Mouse (Mus musculus) ovary, adult 10 weeks (tissue): ENCODE measurements around the gene Mutyh. TPM values are rescaled to one million over a fixed set of nuclear protein-coding genes. Genes with fewer than 3 reads are reported as not detected.

Source experiments
- polyA plus RNA-seq: library from polyadenylated mRNA; stranded (reverse); fragments of 350-450 nt; fragmentation: Illumina TruSeq; extraction: RNeasy Lipid Tissue Mini Kit (QIAGEN cat#74804); gene quantifications from one replicate; pipeline ENCODE4 v1.2.3, GENCODE M21; 2014

The Mutyh gene
- polyA plus RNA-seq: 0.83 TPM

DNA sequence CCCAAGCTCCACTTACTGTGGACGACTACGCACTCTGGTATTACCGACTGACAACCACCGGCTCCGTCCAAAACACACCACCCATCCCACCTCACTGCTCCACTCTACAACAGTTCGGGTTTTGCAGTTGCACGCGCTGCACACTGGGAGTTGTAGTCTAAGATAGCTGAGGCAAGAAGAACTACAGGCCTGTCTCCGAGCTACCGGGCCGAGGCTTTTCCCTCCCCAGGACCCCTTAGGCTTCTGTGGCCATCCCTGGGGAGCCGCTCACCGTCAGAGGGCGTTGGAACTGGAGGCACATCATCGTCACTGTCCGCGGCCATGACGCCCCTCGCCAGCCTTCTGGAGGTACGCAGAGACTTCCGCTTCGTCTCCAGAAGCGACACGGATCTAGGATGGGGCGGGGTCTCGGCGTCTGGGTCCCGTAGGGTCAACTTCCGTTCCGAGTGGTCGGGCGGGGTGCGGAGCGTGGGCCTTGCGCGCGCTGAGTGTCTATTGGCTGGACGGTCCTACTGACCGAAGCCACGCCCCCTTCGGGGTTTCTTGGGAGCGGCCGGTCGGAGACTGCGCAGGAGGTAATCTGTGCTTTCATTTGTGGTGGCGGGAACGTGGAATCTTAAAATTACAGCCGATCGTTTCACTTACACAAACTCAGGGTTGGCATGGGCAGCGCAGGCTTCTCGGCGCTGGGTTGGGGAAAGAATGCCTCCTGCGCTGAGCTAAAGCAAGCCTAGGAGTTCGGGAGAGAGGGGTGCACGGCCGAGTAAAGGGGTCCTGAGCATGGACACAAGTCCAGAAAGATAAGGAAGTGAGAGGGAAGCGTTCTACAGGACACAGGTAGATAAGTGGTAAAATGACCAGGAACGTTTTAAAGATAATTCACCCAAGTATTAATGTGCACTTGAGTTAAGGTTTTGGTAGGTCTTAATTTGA is at the start of gene Mutyh, which contains the start of gene Toe1:
TSS of gene Mutyh (plus strand) at position 527 of the 933 bp plus-strand sequence.
TSS of gene Toe1 (minus strand) at position 444 of the 933 bp plus-strand sequence.

DNA sequence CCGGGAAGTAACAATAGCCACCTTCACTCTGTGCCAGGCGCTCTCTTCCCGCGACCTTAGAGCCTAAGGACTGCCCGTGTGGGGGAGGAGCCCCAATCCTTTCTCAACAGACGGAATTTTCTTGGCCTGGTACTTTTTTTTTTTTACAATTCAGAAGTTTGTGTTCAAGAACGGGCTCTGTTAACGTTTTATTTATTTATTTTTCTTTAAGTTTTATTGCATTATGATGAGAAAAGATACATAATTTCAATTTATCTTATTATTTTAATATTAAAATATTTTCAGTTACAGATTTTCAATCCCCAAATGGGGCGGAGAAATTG is 14.1 kb downstream of the Mutyh start, which contains the start of gene Hpdl:
TSS of gene Hpdl (minus strand) at position 14 of the 323 bp plus-strand sequence.

Other genes with a start within 250 kb of the Mutyh start
- 3.5 TPM for gene Ccdc17, start 211.1 kb upstream of the Mutyh start, polyA plus RNA-seq
- 207 TPM for gene Nasp, start 179.8 kb upstream of the Mutyh start, polyA plus RNA-seq
- 554 TPM for gene Akr1a1, start 156.0 kb upstream of the Mutyh start, polyA plus RNA-seq
- gene Prdx1, start 122.2 kb upstream of the Mutyh start, polyA plus RNA-seq: 3,325 TPM
- gene Mmachc, start 99.3 kb upstream of the Mutyh start, polyA plus RNA-seq: 33.4 TPM
- 14.2 TPM for gene Ccdc163, start 99.2 kb upstream of the Mutyh start, polyA plus RNA-seq
- gene Tesk2, start 86.8 kb upstream of the Mutyh start, polyA plus RNA-seq: 2.5 TPM
- gene Toe1, start 83 bp upstream of the Mutyh start, polyA plus RNA-seq: 6.5 TPM
- 0.26 TPM for gene Hpdl, start 14.0 kb downstream of the Mutyh start, polyA plus RNA-seq
- 3.1 TPM for gene Zswim5, start 69.7 kb downstream of the Mutyh start, polyA plus RNA-seq
- 7.2 TPM for gene Urod, start 186.7 kb downstream of the Mutyh start, polyA plus RNA-seq
- gene Hectd3, start 187.6 kb downstream of the Mutyh start, polyA plus RNA-seq: 3.3 TPM
- 23.5 TPM for gene Eif2b3, start 211.7 kb downstream of the Mutyh start, polyA plus RNA-seq